Comparison of ENCODE assay signal across 8 mouse cellular contexts in the genomic region with DNA sequence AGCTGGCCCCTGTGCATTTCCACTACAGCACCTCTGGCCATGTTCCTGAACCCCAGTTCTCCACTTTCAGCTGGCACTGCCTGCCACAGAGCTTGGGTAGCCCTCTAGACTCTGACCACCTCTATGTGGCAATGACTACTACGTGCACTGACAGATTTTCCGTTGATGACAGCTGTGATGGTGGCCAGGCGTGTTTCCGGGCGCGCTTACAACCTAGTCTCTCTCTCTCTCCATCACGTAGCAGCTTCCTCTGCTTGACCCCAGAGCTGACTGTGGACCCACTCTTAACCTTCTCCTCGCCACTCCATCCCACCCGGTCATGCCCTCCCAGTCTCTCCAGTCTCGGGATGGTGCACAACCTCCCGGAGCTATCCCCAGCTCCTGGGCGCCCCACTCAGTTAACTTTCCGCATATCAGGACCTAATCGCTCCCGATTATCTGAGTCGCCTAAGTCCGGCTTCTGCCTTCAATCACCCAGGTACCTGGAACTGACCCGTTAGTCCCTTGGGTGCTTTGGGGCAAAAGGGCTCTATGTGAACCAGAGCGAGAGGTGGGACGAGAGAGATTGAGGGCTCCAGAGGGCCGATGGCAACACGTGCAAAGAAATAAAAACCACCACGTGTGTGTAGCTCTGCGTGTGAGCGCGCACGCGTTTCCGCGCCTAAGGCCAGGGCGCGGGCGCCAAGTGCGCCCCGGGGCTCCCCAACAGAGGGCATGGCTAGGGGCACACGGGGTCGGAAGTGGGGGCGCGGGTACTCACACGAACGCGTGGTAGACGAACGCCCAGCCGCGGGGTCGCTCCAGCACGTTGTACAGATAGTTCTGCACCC. TPM values are rescaled to one million over a fixed set of nuclear protein-coding genes. Genes with fewer than 3 reads are reported as not detected.
A peak's percentile ranks its signal among the peaks of the same experiment; 100 is the strongest.
DNase-seq lines count a peak whose midpoint lies in the region; ATAC-seq and TF ChIP-seq lines count a peak whose summit lies in the region.

No protein-coding gene starts in this region.

- H3K9ac ChIP-seq in intestine, embryonic 14.5 days (ENCODE audit: low read length), result peak overlapping the region; percentile 46
- H3K9ac ChIP-seq in liver, embryonic 11.5 days (ENCODE audit: low read depth, low read length), result peak overlapping the region; percentile 64

- no peaks in the 10 kb centered on the region for H3K4me1 ChIP-seq in intestine, embryonic 14.5 days (replicated peaks; ENCODE audit: control insufficient read depth, insufficient read depth, low read length)
- H3K4me1 ChIP-seq in liver, embryonic 11.5 days (replicated peaks; ENCODE audit: control insufficient read depth, insufficient read depth, low read length), result peaks cover 14% of the 10 kb centered on the region
- H3K4me1 ChIP-seq in thymus, adult 2 months (replicated peaks; ENCODE audit: control insufficient read depth, insufficient read depth, low read length), result peaks cover 24% of the 10 kb centered on the region

- peak overlapping the region; percentile 47 for H3K4me3 ChIP-seq in intestine, embryonic 14.5 days (ENCODE audit: low read depth, low read length)
- peak overlapping the region; percentile 70 for H3K4me3 ChIP-seq in liver, embryonic 11.5 days (ENCODE audit: low read depth, low read length)
- H3K4me3 ChIP-seq in thymus, adult 2 months (ENCODE audit: control insufficient read depth, insufficient read depth, low read length), result peak overlapping the region; percentile 61

- no peaks in the 10 kb centered on the region for H3K36me3 ChIP-seq in intestine, embryonic 14.5 days (ENCODE audit: control insufficient read depth, insufficient read depth, low read length)
- H3K36me3 ChIP-seq in liver, embryonic 11.5 days (ENCODE audit: control insufficient read depth, insufficient read depth, low read length), result no peaks in the 10 kb centered on the region
- no peaks in the 10 kb centered on the region for H3K36me3 ChIP-seq in thymus, adult 2 months (ENCODE audit: control insufficient read depth, insufficient read depth, low read length)

- H3K4me2 ChIP-seq in intestine, embryonic 14.5 days (ENCODE audit: low read length), result peak overlapping the region; percentile 97
- H3K4me2 ChIP-seq in liver, embryonic 11.5 days, result peak overlapping the region; percentile 89

- peak overlapping the region; percentile 17; the same call in 1 of the 2 replicates for H3K27ac ChIP-seq in intestine, embryonic 14.5 days (ENCODE audit: low read depth)
- no peak overlapping the region for H3K27ac ChIP-seq in liver, embryonic 11.5 days (ENCODE audit: low read depth, low read length)
- H3K27ac ChIP-seq in thymus, adult 2 months (ENCODE audit: control insufficient read depth, insufficient read depth, low read length), result no peak overlapping the region

- TF ChIP-seq CTCF in thymus, adult 2 months (IDR thresholded peaks at IDR 0.05; ENCODE audit: borderline replicate concordance, control insufficient read depth, extremely low read depth, insufficient read depth, low read length, poor library complexity), result no peak

- no peaks in the 10 kb centered on the region for H3K9me3 ChIP-seq in intestine, embryonic 14.5 days (ENCODE audit: control insufficient read depth, low read length)
- no peaks in the 10 kb centered on the region for H3K9me3 ChIP-seq in liver, embryonic 11.5 days (ENCODE audit: control insufficient read depth, low read length)

- under 1% methylated on average over 48 of the region's 48 CpGs for WGBS in intestine, embryonic 14.5 days
- WGBS in liver, embryonic 11.5 days, result under 1% methylated on average over 48 of the region's 48 CpGs
- under 1% methylated on average over 48 of the region's 48 CpGs for WGBS in thymus, adult 2 months

- peaks cover 5% of the 10 kb centered on the region; the same call in 1 of the 2 replicates for H3K27me3 ChIP-seq in intestine, embryonic 14.5 days (replicated peaks; ENCODE audit: control insufficient read depth, insufficient read depth, low read length)
- H3K27me3 ChIP-seq in liver, embryonic 11.5 days (replicated peaks; ENCODE audit: control insufficient read depth, insufficient read depth, low read length), result peaks cover 10% of the 10 kb centered on the region
- H3K27me3 ChIP-seq in thymus, adult 2 months (ENCODE audit: control insufficient read depth, insufficient read depth, low read length), result no peaks in the 10 kb centered on the region

- ATAC-seq in intestine, embryonic 14.5 days (replicated peaks; ENCODE audit: low FRiP score, low TSS enrichment, low read depth), result peak; percentile 59
- peak; percentile 65 for ATAC-seq in liver, embryonic 11.5 days (replicated peaks; ENCODE audit: low FRiP score)

- no peak for TF ChIP-seq POLR2A in thymus, adult 2 months (IDR thresholded peaks at IDR 0.05; ENCODE audit: control insufficient read depth, extremely low read depth, insufficient read depth, low read length, poor library complexity)

- peak; percentile 4 for DNase-seq in kidney, adult 18-20 months
- DNase-seq in kidney, adult 9 months, result no peak
- peak; percentile 60 for DNase-seq in brain, adult 2 months (ENCODE audit: low read depth, low spot score)
- peak; percentile 58 for DNase-seq in frontal cortex, postnatal 36 days (ENCODE audit: low spot score in 2 of 2)
- peak; percentile 79 for DNase-seq in intestine, embryonic 14.5 days (ENCODE audit: low spot score)
- DNase-seq in liver, embryonic 11.5 days (ENCODE audit: low spot score), result peak; percentile 53
- DNase-seq in naive thymus-derived CD4-positive, alpha-beta T cell, adult 2 months (ENCODE audit: low read depth), result peak; percentile 61
- peak; percentile 63 for DNase-seq in thymus, adult 2 months

RNA-seq across cellular contexts. Expression of a gene that starts 1.1 kb away (rescaled TPM):
- polyA plus RNA-seq in intestine, embryonic 14.5 days (2014; fragmentation: Nextera tagmentation; extraction: Ambion mirVana), result 1.8 and 2.4 TPM in 2 replicates
- polyA plus RNA-seq in liver, embryonic 11.5 days (2014; fragmentation: Nextera tagmentation; extraction: Ambion mirVana), result 2.0 and 2.2 TPM in 2 replicates
- 0.62 and 1.6 TPM in 2 replicates for polyA plus RNA-seq in thymus, adult 2 months (2012; rRNA removed)
